In genomic region chr11:118276328-118276727, GRCm38 (mm10) we compare ENCODE assay signal across 29 mouse cellular contexts. TPM values are rescaled to one million over a fixed set of nuclear protein-coding genes. Genes with fewer than 3 reads are reported as not detected.
A peak's percentile ranks its signal among the peaks of the same experiment; 100 is the strongest.
DNase-seq lines count a peak whose midpoint lies in the region; ATAC-seq and TF ChIP-seq lines count a peak whose summit lies in the region.
"Had no signal": no experiment of that assay in that cellular context is flagged by ENCODE, and none has a peak within 500 bp of the region (broad histone marks: within the 10 kb centered on the region; RNA-seq: fewer than 3 reads in every experiment).

No protein-coding gene starts in this region.

- TF ChIP-seq CTCF in left cerebral cortex, adult 2 months (IDR thresholded peaks at IDR 0.05): no peak

- peak; percentile 25 for DNase-seq in gastrocnemius, adult 18-20 months (ENCODE audit: low spot score)
- DNase-seq in gastrocnemius, postnatal 4 days (ENCODE audit: low spot score in 2 of 2): no peak
- peak; percentile 9 to 37 for DNase-seq in left cerebral cortex, adult 18-20 months (ENCODE audit: low spot score in 2 of 2)
- DNase-seq in left cerebral cortex, adult 2 months (ENCODE audit: extremely low spot score in 1 of 2, low spot score in 2 of 2): no peak
- peak; percentile 20 to 32 for DNase-seq in spleen, postnatal 36 days (ENCODE audit: low spot score in 2 of 2)
- no peak for DNase-seq in spleen, postnatal 14 days (ENCODE audit: low spot score in 2 of 2)
- no peak for DNase-seq in kidney, postnatal 4 days
- DNase-seq: adrenal gland, adult 8-10 months; cerebellum, adult 8-10 months; cerebellum, postnatal 25 days; gastrocnemius, postnatal 14 days; heart, postnatal 4 days; kidney, postnatal 14 days; lung, adult 18-20 months; right cerebral cortex, postnatal 4 days; thymus, postnatal 4 days had no signal

- H3K4me3 ChIP-seq in left cerebral cortex, adult 2 months: no peak overlapping the region
- H3K4me3 ChIP-seq: embryonic facial prominence, embryonic 10.5 days; embryonic facial prominence, embryonic 15.5 days; forebrain, embryonic 12.5 days; limb, embryonic 13.5 days; liver, embryonic 12.5 days; midbrain, embryonic 13.5 days; neural tube, embryonic 13.5 days had no signal

- intact Hi-C loops in left cerebral cortex, adult 2 months (cut with DNase I): no loop called here

- no peak overlapping the region for H3K27ac ChIP-seq in left cerebral cortex, adult 2 months
- H3K27ac ChIP-seq: embryonic facial prominence, embryonic 10.5 days; embryonic facial prominence, embryonic 15.5 days; forebrain, embryonic 12.5 days; hindbrain, embryonic 14.5 days; limb, embryonic 13.5 days; liver, embryonic 12.5 days; macrophage; midbrain, embryonic 13.5 days; neural tube, embryonic 13.5 days; stomach, postnatal 0 days had no signal

- peak; percentile 47 for ATAC-seq in neutrophil, adult 5-6 weeks (ENCODE audit: extremely low read depth, insufficient number of reproducible peaks, low FRiP score, poor library complexity, severe bottlenecking)
- ATAC-seq: intestine, postnatal 0 days; liver, embryonic 12.5 days; lung, postnatal 0 days; midbrain, embryonic 13.5 days had no signal

RNA-seq across cellular contexts. Expression of gene Usp36, which starts 13.7 kb away (rescaled TPM):
- total RNA-seq in gastrocnemius, adult 18-20 months (2021): 10 to 100 TPM; 12.9 to 14.1 TPM
- 10 to 100 TPM; 14.8 to 16.6 TPM for total RNA-seq in gastrocnemius, postnatal 4 days (2021)
- 10 to 100 TPM; 29.3 to 30.3 TPM for total RNA-seq in left cerebral cortex, adult 18-20 months (2021)
- 10 to 100 TPM; 32.1 to 33.1 TPM for total RNA-seq in left cerebral cortex, adult 2 months (2021)
- 20.4 and 26.2 TPM in 2 replicates for total RNA-seq in neutrophil, adult 5-6 weeks (2017)

RNA-seq across cellular contexts. Expression of gene Cyth1, which starts 27.9 kb away (rescaled TPM):
- 10 to 100 TPM; 38.4 to 40.3 TPM for total RNA-seq in gastrocnemius, adult 18-20 months (2021)
- 10 to 100 TPM; 28.4 to 32.2 TPM for total RNA-seq in gastrocnemius, postnatal 4 days (2021)
- total RNA-seq in left cerebral cortex, adult 18-20 months (2021): 10 to 100 TPM; 62.0 to 68.2 TPM
- total RNA-seq in left cerebral cortex, adult 2 months (2021): 10 to 100 TPM; 65.2 to 69.3 TPM
- 155 and 192 TPM in 2 replicates for total RNA-seq in neutrophil, adult 5-6 weeks (2017)

Comparison
In these comparisons a context has a peak if more than half of its experiments do, and no peak if none do; other contexts are left out.
1. DNase-seq: peak in gastrocnemius, adult 18-20 months (single experiment), left cerebral cortex, adult 18-20 months (2 of 2) and spleen, postnatal 36 days (2 of 2); none in gastrocnemius, postnatal 4 days (0 of 2), left cerebral cortex, adult 2 months (0 of 2), spleen, postnatal 14 days (0 of 2) and kidney, postnatal 4 days (0 of 2).